Mouse (Mus musculus) left cerebral cortex, adult 18-20 months (tissue): Measurements from ENCODE around the gene Mxi1. TPM values are rescaled to one million over a fixed set of nuclear protein-coding genes. Genes with fewer than 3 reads are reported as not detected.

Source experiments
- DNase-seq, 2 experiments: peaks; one replicate each; pipeline ENCODE4 v3.0.0; 2021 to 2022; ENCODE audit warnings: low spot score in 2 of 2, mixed read lengths in 1 of 2
- long read RNA-seq, 2 experiments: library from polyadenylated mRNA; stranded (forward); transcript quantifications; one replicate each; pipeline ENCODE4 v2.0.0; 2021
- total RNA-seq, 2 experiments: library from RNA; stranded (reverse); gene quantifications; 2 replicates each; pipeline ENCODE4 v1.2.3; 2021

The Mxi1 gene
- 10 to 100 TPM; 76.1 to 89.7 TPM for total RNA-seq
- long read RNA-seq, experiment 1, full-length matches to known transcripts: 175 of 192 reads
- long read RNA-seq, experiment 1, partial matches to known transcripts: 6 of 192 reads
- long read RNA-seq, experiment 1, other reads (novel, unspliced or antisense): 11 of 192 reads
- long read RNA-seq, experiment 2, full-length matches to known transcripts: 89 of 106 reads
- long read RNA-seq, experiment 2, partial matches to known transcripts: 0 of 106 reads
- long read RNA-seq, experiment 2, other reads (novel, unspliced or antisense): 17 of 106 reads

- peak; percentile 86 to 90 for DNase-seq
Observed at GRCm38 (mm10) chr19:53310348-53310747, at the start of gene Mxi1. Gene Mxi1, plus strand, starts transcription at chr19:53310518.

DNA sequence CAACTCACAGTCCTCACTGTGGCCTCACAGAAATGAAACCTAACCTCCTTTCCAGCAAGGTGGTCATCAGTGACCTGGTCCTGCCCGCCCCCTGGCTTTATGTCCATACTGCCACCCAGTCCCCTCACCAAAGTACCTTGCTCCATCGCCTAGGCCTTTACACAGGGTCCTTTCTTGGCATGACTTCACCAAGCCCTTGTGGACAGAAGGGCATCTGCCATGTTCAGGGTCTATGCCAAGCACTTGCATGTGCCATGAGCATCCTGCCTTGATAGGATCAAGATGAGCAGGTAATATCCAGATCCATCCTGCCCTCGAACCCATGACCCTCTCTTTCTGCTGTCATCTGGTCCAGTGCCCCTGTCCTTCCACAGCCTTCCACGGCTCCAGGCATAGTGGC is 49.5 kb upstream of the Mxi1 start:
- no peak for DNase-seq

DNA sequence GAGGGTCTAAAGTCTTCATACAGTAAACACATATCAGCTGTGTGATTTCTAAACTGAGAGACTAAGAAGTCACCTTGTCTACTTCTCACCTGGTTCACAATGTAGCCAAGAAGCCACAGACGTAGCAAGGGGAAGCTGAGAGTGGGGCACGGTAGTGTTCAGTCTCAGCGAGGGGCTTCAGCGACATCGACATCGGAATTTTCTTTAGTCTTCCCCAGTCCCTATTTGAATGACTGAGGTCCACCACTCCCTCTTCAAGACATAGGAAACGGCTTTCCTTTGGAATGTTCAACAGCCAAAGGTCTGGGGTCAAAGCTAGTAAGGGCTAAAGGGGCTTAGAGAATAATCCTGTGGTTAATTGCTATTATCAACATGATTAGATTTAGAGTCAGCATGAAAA is 48.3 kb upstream of the Mxi1 start:
- no peak for DNase-seq

- no peak for DNase-seq
Observed at GRCm38 (mm10) chr19:53263859-53264733, 46.2 kb upstream of the Mxi1 start.

- DNase-seq: no peak
Observed at GRCm38 (mm10) chr19:53264821-53265727, 45.2 kb upstream of the Mxi1 start.

- no peak for DNase-seq
Observed at GRCm38 (mm10) chr19:53267305-53267704, 43.0 kb upstream of the Mxi1 start.

GRCm38 (mm10) chr19:53273055-53273722 is 37.1 kb upstream of the Mxi1 start:
- DNase-seq: no peak

DNA sequence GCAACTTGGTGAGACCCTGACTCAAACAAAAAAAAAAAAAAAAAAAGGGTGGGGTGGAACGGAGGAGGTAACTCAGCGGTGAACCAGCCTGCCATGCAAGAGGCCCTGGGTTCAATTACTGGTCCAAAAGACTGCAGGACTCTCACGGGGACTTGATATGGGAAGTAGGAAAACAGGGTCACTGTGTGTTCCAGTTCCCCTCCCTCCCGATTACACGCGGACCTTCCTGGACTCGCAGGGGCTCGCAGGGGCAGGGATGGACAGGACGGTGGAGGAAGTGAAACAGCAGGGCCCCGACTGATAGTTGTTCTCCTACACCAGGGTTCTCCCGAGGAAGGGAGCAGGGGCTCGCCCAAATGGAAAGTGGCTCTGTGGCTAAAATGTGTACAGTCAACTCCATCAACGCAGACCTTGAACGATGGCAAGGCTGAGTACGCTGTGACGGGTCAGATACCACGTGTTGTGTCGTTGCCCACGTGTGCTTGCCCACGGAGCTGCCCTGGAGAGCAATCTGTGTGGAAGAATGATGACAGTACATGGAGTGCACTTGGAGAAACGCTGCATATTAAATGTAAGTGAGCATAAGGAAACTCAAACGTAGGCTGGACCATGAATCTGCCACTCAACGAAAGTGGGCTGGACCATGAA is 36.4 kb upstream of the Mxi1 start:
- DNase-seq: no peak

DNA sequence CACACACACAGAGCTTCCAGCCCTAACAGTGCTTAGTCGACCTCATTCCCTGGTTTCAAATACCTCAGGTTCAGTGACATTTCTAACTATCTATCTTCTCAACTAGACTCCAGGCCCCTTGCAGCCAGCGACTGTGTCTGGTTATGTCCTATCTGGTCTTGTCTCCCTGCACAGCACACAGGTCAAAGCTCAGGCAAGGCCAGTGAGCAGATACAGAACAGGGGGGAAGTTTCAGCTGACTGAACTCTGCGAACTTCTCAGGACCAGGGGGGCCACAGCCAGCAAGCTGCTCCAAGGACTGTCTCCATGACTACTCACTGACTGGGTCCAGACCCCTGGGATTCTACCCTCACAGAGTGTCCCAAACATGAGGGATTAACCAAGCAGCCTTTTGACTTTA is 35.1 kb upstream of the Mxi1 start:
- DNase-seq: no peak

DNA sequence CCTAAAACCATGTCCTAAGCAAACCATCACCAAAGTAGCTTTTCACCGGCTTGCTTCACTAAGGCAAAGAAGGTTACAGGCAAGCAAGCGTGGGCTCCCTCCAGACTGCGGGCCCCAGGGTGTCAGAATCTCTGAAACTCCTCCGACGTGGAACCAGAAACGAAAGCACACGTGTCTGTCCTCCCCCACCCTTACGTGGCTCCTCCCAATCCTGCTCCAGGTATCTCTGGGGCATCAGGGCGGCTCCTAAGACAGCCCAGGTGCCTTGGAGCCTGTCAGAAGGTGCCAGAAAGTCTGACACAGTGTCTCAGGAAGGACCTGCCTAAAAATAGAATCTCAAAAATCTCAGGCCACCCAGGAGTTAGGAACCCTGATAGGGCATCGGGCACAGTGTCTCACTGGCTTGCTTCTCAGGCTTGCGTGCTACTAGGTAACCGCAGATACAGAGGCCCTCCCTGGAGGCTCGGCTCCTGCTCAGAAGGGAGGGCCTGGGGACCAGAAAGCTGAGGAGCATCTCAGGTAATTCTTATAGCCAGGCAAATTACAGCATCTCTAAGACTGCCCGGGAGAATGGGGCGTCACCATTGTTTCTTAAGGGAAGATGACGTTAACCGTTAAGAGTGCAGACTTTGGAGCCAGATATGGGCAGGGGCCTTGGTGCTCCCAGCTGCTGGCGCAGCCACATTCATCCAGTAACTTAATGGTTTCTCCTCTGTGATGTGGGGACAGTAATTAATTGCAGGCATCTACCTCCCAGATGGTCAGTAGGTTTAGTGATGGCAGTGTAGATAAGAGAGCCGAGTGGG is 33.2 kb upstream of the Mxi1 start:
- no peak for DNase-seq

DNA sequence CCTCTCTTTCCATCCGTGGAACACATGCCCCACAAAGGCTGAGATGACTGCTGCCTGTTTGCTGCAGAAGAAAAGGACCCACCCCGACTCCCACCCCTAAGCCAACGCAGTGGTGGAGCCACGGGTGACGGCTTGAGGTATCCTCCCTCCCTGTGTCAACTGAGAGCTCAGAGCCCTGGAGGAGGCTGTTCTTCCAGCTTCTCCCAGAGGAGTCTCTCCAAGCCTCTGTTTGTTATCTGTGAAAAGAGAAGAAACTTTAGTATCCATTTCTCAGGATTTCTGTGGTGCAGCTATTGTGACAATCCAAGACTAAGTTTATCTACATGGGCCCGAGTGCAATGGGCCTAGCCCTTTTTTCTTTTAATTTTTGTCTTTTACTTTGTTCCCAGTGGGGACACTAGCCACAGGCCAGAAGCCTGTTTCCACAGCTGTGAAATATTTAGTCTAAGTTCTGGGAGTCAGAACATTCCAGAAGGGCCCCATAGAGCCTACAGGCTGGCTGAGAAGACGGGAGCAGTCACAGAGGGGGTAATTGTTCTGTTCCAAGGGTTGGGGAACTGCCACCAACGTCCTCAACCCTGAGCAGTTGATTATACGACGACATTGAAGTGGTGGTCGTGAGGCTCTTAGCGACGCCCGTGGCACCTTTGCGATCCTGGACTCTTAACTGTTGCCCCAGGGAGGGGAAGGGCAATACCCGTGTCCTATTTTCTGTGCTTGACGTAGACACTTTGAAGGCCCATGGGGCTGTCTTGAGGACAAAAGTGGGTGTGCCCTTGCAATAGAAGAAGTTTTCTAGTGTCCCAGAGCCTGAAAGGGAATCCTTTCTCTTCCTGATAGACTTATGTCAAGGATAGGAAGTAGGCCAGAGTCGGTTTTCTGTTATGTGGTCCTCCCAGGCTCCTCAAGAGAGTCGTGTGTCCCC is 31.6 kb upstream of the Mxi1 start:
- DNase-seq: no peak

DNA sequence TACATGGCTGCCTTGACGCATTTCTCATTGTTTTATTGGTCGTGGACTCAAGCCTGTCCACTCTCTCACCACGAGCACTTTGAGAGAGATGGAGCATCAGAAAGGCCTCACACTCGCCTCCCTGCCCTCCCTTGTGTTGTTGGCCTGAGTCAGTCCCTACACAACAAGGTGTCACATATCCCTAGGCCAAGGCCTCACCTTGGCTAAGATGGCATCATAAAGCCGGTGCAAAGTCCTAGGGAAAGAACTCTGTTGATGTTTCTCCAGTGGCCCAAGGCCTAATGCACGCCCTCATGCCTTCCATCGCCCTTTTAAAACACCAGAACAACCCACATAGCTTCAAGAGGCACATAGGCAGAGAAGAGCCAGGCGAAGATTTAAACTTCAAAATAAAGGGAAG is 30.1 kb upstream of the Mxi1 start:
- DNase-seq: no peak

- DNase-seq: no peak
Observed at GRCm38 (mm10) chr19:53282571-53282970, 27.7 kb upstream of the Mxi1 start.

DNA sequence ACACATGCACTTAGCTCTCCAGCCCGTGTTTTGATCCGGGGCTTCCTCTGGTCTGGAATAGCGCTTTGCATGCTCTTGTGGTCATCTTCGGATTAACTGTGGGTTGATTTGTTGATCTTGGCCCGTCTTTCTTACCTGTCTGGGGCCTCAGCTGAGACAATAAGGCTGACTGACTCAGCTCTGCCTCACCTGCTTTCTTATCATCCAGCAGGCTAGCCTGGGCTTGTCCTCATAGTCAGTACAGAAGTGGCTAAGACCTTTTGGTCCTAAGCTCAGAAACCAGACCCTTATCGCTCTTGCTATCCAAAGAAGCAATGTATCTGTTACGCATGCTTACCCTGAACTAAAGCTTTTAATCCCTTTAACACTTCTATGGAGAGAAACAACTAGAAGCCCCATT is 26.6 kb upstream of the Mxi1 start:
- no peak for DNase-seq

GRCm38 (mm10) chr19:53284268-53285208 is 25.8 kb upstream of the Mxi1 start:
- no peak for DNase-seq

GRCm38 (mm10) chr19:53296331-53297254 is 13.7 kb upstream of the Mxi1 start:
- DNase-seq: no peak
